Mouse (Mus musculus): ENCODE data around the gene Ankrd12.
"Not testable (repeated sequence)": the region's sequence is repeated elsewhere in the genome, so short reads cannot be mapped to it uniquely, and the experiment has no call there.

Gene Ankrd12

DNA sequence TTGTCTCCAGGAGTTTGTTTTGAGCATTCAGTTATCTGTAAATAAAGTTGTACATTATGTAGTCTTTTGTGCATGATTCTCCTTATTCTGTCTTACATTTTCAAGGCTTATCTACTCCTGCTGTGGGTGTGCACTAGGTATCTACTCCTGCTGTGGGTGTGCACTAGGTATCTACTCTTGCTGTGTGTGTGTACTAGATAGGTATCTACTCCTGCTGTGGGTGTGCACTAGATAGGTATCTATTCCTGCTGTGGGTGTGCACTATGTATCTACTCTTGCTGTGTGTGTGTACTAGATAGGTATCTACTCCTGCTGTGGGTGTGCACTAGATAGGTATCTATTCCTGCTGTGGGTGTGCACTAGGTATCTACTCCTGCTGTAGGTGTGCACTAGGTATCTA lies 100.2 kb downstream of the Ankrd12 start:
- not testable (repeated sequence) for DNase-seq (ENCODE audit: low read depth in 1 of 2, low spot score in 2 of 2)

DNA sequence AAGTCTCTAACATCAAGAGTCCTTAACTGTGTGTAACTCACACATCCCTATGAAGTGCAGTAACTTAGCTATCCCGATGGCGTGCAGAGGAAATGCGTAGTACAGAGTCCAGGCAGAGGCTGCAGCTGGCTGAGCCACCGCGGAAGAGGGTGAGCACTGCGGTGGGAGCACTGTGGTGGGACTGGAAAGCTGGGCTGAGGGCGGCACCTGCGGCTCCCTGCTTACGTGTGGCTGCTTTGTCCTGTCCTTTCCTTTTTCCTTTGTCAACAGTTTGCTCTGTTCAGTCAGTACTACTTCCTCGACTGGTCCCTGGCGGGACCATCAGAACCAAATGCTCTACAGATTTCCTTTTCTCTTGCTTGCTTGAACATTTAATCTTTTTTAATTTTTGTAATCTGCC lies 109.1 kb downstream of the Ankrd12 start:
- DNase-seq (ENCODE audit: low read depth in 1 of 2, low spot score in 2 of 2) = no peak

DNA sequence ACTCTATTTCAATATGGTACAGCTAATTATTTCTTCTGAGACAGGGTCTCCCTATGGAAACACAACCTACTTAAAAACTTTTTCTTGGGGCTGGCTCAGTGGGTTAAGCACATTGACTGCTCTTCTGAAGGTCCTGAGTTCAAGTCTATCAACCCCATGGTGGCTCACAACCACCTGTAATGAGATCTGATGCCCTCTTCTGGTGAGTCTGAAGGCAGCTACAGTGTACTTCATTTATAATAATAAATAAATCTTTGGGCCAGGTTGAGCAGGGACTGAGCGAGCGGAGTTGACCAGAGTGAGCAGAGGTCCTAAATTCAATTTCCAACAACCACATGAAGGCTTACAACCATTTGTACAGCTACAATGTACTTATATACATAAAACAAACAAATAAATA lies 114.6 kb downstream of the Ankrd12 start:
- no peak for DNase-seq (ENCODE audit: low read depth in 1 of 2, low spot score in 2 of 2)

DNA sequence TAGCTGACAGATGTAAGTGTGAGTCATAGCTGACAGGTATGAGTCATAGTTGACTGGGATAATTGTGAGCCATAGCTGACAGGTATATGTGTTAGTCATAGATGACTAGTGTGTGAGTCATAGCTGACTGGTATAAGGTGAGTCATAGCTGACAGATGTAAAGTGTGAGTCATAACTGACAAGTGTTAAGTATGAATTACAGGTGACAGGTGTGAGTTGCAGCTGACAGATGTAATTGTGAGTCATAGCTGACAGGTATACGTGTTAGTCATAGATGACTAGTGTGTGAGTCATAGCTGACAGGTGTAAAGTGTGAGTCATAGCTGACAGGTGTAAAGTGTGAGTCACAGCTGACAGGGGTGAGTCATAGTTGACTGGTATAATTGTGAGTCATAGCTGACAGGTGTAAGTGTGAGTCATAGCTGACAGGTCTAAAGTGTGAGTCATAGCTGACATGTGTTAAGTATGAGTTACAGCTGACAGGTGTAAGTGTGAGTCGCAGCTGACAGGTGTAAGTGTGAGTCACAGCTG lies 115.2 kb downstream of the Ankrd12 start:
- no peak for DNase-seq (ENCODE audit: low read depth in 1 of 2, low spot score in 2 of 2)

DNA sequence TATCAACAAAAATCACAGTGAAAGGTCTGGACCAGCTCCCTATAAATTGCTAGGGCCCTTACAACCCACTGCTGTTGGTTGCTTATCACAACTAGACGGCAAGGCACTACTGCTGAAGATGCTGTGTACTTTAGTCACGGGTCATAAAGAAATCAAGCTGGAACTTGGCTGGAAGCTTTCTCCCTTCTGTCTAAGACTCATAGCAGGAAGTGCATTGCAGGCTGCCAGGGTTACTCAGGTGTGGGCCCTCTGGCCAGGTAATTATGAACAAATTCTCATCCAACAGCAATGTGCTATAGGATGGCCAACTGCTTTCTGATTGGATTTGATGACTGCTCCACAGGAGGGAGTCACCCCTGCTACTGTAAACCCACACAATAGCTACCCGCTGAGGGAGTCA lies 117.9 kb downstream of the Ankrd12 start:
- no peak for DNase-seq (ENCODE audit: low read depth in 1 of 2, low spot score in 2 of 2)

DNA sequence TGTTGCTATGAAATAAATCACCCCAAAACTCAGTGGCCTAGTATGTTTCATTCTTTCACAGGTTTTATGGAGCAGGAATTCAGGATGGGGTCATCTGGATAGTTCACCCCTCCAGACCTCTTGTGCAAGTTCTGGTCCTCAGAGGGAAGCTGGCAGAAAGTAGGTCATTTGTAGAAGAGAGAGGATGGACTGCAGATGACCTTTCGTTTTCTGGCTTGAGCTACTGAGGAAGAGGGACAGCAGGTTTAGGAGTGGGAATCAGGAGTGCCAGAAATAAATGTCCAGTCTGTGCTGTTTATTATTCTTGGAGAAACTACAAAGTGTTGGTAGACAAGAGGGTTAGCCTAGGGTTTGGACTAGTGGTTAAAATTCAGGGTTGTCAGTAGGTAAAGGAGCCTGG lies 118.5 kb downstream of the Ankrd12 start:
- no peak for DNase-seq (ENCODE audit: low read depth in 1 of 2, low spot score in 2 of 2)

DNA sequence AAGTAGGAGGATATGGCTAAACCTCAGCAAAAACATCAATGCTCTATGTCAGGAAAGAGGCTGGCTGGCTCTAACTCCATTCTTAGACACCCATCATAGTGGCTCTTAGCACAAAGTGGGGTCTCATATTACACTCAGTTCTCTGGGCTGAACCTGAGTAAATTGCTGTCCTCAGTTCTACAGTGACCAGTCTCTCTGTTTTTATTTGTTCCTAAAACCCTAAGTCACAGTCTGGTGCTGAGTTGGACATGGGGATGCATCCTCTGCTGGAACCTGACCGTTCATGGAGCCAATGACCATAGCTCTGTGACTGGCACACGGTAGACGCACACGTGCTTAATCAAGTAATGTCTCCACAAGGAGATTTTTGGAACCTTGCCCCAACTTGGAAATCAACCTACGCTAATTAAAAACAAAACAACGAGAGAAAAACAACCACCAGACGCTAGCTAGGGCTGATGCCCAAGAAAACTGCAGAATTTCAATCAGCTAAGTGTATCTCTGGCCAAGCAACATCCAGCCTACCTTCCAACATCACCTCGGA lies 119.0 kb downstream of the Ankrd12 start:
- no peak for DNase-seq (ENCODE audit: low read depth in 1 of 2, low spot score in 2 of 2)

DNA sequence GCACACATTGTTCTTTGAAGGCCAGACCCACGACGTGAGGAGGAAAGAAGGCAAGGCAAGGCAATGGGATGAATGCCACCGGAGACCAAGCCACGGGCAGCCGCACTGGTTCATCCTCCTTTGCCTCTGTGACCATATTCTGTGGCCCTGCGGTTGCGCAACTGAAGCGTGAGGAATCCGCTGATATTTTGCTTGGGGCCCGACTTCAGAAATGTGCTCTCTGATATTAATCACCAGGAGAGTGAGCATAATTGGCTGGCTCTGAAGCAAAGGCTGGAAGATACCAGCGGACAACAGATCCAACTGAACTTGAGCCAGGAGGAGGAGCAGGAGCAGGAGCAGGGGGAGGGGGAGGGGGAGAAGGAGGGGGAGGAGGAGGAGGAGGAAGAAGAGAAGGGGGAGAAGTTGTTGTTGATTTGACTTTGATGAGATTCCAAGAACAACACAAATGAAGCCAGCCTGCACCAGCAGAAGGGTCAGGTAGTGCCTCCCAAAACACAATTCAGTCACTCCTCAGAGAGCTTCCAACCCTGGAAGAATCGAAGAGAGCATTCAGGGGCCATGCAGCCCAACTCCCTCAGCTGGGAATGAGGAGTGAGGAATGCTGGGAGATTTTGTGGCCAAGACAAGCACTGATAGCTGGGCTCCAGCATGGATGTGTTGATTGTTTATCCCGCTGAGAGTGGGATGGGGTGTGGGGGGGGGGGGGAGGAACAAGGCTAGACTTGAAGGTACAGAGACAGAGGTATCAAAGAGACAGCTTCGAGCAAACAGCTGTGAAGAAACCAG lies 119.7 kb downstream of the Ankrd12 start:
- no peak for DNase-seq (ENCODE audit: low read depth in 1 of 2, low spot score in 2 of 2)

DNA sequence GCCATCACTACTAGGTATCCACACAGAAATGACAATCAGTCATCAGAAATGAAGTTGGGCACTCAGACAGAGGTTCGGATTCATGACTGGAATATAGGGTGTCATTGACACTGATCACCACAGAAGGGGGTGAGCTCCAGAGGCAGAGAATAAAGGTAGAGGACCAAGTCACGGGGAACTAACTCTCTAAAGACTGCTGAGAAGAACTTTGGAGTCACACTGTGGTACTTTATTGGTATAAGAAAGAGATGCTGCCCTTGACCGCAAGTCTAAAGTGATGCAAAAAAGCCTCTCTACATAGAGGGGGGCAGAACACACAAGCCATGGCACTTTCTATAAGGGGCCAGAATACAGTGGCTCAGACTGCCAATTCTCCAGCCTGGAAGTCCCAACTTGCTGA lies 120.7 kb downstream of the Ankrd12 start:
- DNase-seq (ENCODE audit: low read depth in 1 of 2, low spot score in 2 of 2) = no peak

DNA sequence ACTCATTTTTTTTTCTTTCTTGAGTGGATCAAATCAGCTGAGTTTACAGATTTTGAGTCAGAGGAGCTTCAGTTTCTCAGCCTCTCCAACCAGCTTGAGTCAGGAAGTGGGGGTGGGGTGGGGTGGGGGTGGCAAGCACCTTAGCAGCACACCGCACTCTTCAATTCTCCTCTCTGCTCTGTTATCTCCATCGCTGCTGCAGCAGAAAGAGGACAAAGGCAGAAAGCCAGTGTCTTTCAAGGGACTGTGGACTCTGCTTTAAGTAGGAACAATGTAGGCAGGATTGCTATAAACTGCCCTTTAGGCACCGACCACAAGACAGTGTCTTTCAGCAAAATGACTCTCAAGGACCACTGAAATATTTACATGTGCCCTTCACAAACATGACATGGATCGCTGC lies 122.9 kb downstream of the Ankrd12 start:
- DNase-seq (ENCODE audit: low read depth in 1 of 2, low spot score in 2 of 2) = no peak

DNA sequence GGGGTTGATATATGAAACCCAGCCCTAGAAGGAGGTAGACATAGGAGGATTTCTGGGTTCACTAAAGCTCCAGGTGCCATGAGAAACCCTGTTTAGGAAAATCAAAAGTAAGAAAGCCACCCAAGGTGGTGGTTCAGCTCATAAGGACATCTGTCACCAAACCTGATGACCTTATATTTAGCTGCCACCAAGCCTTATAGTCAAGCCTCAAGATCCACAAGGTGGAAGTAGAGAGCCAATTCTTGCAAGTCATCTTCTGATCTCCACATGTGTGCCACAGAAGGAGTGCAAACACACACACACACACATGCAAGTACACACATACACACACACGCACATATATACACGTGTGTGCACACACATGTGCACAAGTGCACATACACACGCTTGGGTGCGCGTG lies 124.8 kb downstream of the Ankrd12 start:
- DNase-seq (ENCODE audit: low read depth in 1 of 2, low spot score in 2 of 2) = no peak

DNA sequence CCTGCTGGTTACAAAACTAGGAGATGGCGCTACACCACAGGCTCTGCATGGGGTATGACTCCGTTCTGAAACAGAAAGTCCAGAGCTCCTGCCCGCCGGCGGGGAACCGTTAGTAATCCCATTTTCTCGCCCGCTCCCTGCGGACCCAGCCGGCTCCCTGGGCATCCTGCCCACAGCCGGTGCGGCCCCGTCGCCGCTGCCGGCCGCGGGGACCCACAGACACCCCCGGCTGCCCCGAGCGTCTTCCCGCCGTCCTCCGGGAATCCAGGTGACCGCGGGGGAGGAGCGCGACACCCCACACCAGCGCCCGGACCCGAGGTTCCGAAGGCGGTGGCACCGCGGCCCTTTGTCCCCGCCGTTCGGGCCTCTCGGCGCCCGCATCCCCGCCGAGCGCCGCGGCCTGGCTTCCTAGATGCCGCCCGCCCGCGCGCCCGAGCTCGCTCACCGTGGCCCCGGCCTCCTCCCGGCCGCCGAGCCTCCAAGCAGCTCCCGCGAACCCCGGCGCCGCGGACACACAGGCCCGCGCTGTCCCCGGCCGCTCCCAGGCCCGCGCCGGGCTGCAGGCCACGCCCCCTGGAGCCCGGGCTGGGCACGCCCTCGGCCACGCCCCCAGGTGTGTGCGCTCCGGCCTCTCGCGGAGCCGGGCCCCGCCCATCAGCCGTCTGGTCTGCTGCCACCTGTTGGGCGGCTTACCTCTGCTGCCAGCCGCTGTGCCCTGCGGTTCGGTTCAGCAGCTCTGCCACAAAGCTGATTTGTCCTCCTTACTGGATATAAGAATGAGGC lies 126.1 kb downstream of the Ankrd12 start, which contains the start of gene Twsg1:
Gene Twsg1, minus strand, starts transcription at position 605 of the 783 bp plus-strand sequence.
- peak; percentile 48 to 72 for DNase-seq (ENCODE audit: low read depth in 1 of 2, low spot score in 2 of 2)

DNA sequence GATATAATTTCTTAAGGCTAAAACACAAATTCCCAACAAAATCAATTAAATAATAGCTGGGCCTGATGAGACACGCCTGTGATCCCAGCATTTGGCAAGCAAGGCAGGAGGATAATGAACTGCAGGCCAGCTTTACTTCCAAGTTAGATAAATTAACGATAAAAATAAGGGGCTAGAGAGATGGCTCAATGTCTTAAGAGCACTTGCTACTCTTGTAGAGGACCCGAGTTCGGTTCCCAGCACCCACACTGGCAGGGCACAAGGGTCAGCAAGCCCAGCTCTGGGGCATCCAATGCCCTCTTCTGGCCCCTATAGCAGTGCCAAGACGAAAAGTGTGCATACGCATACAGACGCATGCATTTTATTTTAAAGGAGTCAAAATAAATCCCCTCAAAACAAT lies 126.7 kb downstream of the Ankrd12 start:
- no peak for DNase-seq (ENCODE audit: low read depth in 1 of 2, low spot score in 2 of 2)

DNA sequence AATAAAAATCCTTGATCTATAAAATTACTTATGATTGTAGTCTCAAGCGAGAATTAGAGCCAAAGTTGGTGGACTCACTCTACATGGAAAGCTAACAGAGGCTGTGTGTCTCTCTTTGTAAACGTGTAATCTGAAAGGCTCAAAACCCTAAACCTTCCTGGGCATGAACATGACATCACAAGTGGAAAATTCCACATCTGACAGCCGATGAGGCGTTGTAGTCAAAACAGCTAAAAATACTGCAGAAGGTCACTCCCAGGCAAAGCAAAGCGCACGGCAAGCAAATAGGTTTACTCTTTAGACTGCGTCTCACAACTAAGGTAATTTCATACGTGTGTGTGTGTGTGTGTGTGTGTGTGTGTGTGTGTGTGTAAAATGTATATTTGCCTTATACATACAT lies 129.6 kb downstream of the Ankrd12 start:
- DNase-seq (ENCODE audit: low read depth in 1 of 2, low spot score in 2 of 2) = no peak

DNA sequence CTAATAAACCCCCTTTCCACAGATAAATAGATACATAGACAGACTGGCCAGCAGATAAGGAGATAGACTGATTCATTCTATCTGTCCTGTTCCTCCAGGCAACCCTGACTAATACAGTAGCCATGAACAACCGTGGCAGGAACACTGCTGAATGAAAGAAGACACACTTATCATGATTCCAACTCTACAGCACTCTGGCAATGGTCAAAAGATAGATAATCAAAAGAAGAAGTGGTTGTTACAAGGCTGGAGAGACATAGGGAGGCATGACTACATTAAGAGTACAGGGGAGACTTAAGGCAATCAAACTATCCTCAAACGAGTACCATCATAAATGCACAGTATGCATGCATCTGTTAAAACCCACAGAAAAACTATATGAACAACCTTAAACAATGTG lies 131.5 kb downstream of the Ankrd12 start:
- DNase-seq (ENCODE audit: low read depth in 1 of 2, low spot score in 2 of 2) = no peak

DNA sequence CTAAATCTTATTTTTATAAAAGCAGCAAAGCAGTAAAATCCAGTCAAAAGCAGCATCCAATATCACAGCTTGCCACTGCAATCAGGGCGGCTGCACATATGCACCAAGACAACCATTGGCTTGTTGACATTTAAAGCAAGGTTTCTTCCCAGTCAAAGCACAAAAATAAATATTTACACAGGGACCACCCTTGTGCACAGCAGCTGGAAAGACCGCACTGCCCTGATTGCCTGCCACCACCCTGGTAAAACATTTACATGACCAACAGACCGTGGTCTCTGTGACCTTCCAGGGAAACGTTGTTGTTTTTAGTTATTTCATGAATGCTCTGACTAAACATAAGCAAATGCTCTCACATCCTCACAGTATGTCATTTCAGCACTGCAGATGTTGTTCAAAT lies 134.5 kb downstream of the Ankrd12 start:
- no peak for DNase-seq (ENCODE audit: low read depth in 1 of 2, low spot score in 2 of 2)

DNA sequence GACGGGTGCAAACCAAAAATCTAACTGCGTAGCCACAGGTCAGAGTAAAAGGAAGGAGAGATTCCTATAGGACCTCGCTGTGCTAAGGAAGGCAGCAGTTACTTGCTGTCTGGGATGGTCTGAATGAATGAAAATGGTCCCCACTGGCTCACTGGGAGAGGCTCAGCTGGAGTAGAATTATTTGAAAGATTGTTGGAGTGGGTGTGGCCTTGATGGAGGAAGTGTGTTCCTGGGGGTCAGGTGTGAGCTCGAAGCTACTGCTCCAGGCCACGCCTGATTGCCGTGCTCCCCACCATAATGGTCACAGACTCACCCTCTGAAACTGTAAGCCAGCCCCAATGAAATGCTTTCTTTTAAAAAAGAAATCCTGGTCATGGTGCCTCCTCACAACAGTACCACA lies 135.6 kb downstream of the Ankrd12 start:
- DNase-seq (ENCODE audit: low read depth in 1 of 2, low spot score in 2 of 2) = no peak

DNA sequence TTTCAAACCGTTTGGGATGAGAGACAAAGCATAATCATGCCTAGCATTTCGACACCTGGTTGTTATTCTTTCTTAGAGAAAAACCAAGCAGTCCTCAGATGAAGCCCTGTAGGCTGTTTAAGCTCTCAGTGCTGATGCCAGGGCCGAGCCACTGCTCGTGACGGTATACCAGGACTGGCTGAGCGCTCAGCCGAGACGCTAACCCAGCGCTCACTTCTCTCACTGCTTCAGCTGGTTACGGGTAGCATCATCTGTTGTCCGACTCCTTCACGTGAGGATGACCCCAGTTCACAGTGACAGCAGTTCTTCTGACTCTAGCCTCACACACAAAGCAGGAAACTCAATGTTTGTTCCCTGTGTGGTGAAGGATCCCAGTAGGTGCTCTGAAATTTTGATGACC lies 136.7 kb downstream of the Ankrd12 start:
- DNase-seq (ENCODE audit: low read depth in 1 of 2, low spot score in 2 of 2) = no peak

DNA sequence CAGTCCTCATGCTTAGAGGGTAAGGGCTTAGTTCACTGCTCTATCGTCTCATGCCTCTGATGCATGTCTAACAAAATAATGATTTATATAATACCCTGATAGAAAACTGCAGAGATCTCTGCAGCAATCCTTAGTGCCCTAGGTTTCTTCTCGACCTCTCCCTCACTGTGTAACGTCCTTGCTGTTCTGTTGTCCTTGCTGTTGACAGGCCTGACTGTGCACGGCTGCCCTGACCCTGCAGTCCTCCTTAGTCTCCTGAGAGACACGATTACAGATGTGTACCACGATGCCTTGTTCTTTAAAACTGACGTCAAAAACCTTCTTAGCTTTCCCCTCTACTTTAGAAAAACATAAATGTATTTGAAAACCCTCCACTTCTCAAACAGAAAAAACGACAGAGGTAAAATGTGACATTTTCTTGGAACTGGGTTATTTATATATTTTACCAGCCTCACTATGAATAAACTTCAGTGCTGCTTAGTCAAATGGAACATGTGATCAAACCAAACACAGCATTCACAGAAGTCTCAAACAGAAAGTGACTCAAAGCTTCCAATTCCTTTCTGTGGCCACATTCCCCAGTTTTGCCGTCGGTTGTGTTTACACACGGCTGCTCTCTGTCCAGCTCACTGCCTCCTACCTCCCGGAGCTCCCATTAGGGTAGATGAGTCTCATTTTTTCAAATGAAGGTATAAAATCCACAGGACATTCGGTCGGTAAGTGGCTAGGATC lies 137.3 kb downstream of the Ankrd12 start:
- DNase-seq (ENCODE audit: low read depth in 1 of 2, low spot score in 2 of 2) = no peak

DNA sequence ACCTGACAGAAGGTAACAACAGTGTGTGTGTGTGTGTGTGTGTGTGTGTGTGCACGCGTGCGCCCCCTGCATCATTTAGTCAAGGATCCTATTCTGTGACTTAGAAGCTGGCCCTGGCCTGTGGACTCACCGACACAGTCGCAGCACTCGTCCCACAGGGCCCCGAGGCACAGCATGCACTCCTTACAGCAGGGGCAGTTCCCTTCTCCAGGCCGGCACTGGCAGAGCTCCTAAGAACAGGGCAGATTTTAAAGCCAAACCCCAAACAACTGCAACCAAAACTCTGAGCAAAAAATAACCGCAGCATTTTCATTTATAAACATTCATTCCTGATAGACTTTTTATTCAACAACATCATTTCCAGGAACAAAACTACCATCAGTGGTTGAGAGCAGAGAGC lies 139.2 kb downstream of the Ankrd12 start:
- DNase-seq (ENCODE audit: low read depth in 1 of 2, low spot score in 2 of 2) = no peak

DNA sequence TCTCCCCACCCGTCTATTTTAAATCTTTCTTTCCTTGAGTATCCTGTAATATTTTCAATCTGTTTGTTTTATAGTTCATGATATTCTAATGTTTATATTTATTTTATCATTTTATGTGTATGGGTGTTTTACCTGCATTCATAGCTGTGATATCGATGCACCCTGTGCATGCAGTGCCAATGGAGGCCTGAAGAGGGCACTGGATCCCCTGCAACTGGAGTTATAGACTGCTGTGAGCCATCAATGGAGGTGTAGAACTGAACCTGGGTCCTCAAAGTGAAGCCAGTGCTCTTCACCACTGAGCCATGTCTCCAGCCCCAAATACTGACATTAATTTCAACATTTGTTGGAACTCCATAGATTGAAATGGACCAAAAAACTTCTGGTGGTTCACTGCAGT lies 143.1 kb downstream of the Ankrd12 start:
- DNase-seq (ENCODE audit: low read depth in 1 of 2, low spot score in 2 of 2) = no peak

Measured in monocyte, adult 2 months (primary cell).